In the genomic region with DNA sequence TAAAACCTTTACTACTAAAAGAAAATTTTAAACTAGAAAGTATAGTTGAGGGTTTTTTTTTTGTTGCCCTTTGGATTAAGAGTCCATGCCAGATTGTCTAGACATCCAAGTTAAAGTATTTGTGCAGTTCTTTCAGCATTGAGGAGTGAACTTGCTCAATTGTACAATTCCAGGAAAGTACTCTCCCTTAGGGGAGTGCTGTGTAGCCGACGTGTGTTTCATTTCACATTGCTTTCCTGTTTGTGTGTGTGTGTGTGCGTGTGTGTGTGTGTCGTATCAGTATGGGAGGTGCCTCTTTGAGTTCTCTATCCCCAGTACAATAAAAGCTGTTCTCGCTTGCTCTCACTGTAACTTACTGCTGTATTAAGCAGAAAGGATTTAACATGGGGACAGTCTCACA, we compare ENCODE assay signal across 26 mouse cellular contexts.
DNase-seq lines count a peak whose midpoint lies in the region; ATAC-seq and TF ChIP-seq lines count a peak whose summit lies in the region.
"Had no signal": no experiment of that assay in that cellular context is flagged by ENCODE, and none has a peak within 500 bp of the region (broad histone marks: within the 10 kb centered on the region; RNA-seq: fewer than 3 reads in every experiment).

No protein-coding gene starts in this region.

- H3K27ac ChIP-seq in forebrain, embryonic 10.5 days: 0 out of 2 replicates have a peak overlapping the region, but pooled peaks have one; percentile 18
- no peak overlapping the region for H3K27ac ChIP-seq in forebrain, embryonic 12.5 days
- H3K27ac ChIP-seq in hindbrain, postnatal 0 days: peak overlapping the region; percentile 8; the same call in 1 of the 2 replicates
- H3K27ac ChIP-seq in hindbrain, embryonic 14.5 days: no peak overlapping the region
- H3K27ac ChIP-seq: embryonic facial prominence, embryonic 12.5 days; limb, embryonic 13.5 days; liver, embryonic 12.5 days; stomach, embryonic 15.5 days had no signal

- 93% methylated on average over 5 of the region's 5 CpGs for WGBS in forebrain, embryonic 10.5 days
- 83% methylated on average over 5 of the region's 5 CpGs for WGBS in forebrain, embryonic 12.5 days
- WGBS in hindbrain, postnatal 0 days: 67% methylated on average over 5 of the region's 5 CpGs
- 64% methylated on average over 5 of the region's 5 CpGs for WGBS in hindbrain, embryonic 14.5 days

- peaks cover 60% of the 10 kb centered on the region for H3K36me3 ChIP-seq in forebrain, embryonic 10.5 days (replicated peaks)
- peaks cover 33% of the 10 kb centered on the region for H3K36me3 ChIP-seq in forebrain, embryonic 12.5 days (replicated peaks)
- H3K36me3 ChIP-seq in hindbrain, postnatal 0 days (ENCODE audit: insufficient read depth, low read length): no peaks in the 10 kb centered on the region; the same call in 1 of the 2 replicates
- peaks cover 49% of the 10 kb centered on the region for H3K36me3 ChIP-seq in hindbrain, embryonic 14.5 days (replicated peaks; ENCODE audit: control insufficient read depth, insufficient read depth)

- no peak overlapping the region for H3K4me2 ChIP-seq in forebrain, embryonic 12.5 days
- no peak overlapping the region for H3K4me2 ChIP-seq in hindbrain, postnatal 0 days (ENCODE audit: low read depth, low read length)
- H3K4me2 ChIP-seq in hindbrain, embryonic 14.5 days (replicated peaks): no peak overlapping the region
- H3K4me2 ChIP-seq: embryonic facial prominence, embryonic 12.5 days; heart, embryonic 15.5 days; limb, embryonic 13.5 days; liver, embryonic 12.5 days; midbrain, embryonic 11.5 days; stomach, embryonic 15.5 days had no signal

- no peaks in the 10 kb centered on the region for H3K9me3 ChIP-seq in forebrain, embryonic 10.5 days
- no peaks in the 10 kb centered on the region for H3K9me3 ChIP-seq in forebrain, embryonic 12.5 days
- no peaks in the 10 kb centered on the region for H3K9me3 ChIP-seq in hindbrain, postnatal 0 days (ENCODE audit: low read length)
- no peaks in the 10 kb centered on the region for H3K9me3 ChIP-seq in hindbrain, embryonic 14.5 days (ENCODE audit: control insufficient read depth, low read length)
- H3K9me3 ChIP-seq: embryonic facial prominence, embryonic 12.5 days; heart, embryonic 10.5 days; heart, embryonic 15.5 days; limb, embryonic 13.5 days; liver, embryonic 12.5 days; stomach, embryonic 15.5 days had no signal

- no peak for DNase-seq in forebrain, embryonic 10.5 days (ENCODE audit: extremely low spot score, low spot score)
- DNase-seq in hindbrain, postnatal 0 days (ENCODE audit: low spot score): no peak
- no peak for DNase-seq in hindbrain, embryonic 14.5 days (ENCODE audit: low spot score)
- peak; percentile 23 for DNase-seq in lung, postnatal 36 days
- no peak for DNase-seq in lung, postnatal 4 days
- no peak for DNase-seq in thymus, postnatal 14 days
- DNase-seq: adrenal gland, postnatal 10 days; cerebellum, adult 11-12 months; cerebellum, adult 9-11 months; embryo, embryonic 11 days; forebrain, postnatal 0 days; kidney, adult 11 months; kidney, postnatal 36 days; lung, adult 18-20 months; lung, postnatal 14 days; right cerebral cortex, postnatal 25 days had no signal

- H3K4me3 ChIP-seq in forebrain, embryonic 10.5 days: no peak overlapping the region
- no peak overlapping the region for H3K4me3 ChIP-seq in forebrain, embryonic 12.5 days (replicated peaks)
- no peak overlapping the region for H3K4me3 ChIP-seq in hindbrain, postnatal 0 days (ENCODE audit: low read length)
- H3K4me3 ChIP-seq in hindbrain, embryonic 14.5 days (replicated peaks; ENCODE audit: low read length): no peak overlapping the region
- H3K4me3 ChIP-seq: embryonic facial prominence, embryonic 12.5 days; heart, embryonic 10.5 days; heart, embryonic 15.5 days; limb, embryonic 13.5 days; liver, embryonic 12.5 days; stomach, embryonic 15.5 days had no signal

- no peak for ATAC-seq in forebrain, embryonic 12.5 days (ENCODE audit: low FRiP score)
- no peak for ATAC-seq in hindbrain, postnatal 0 days
- ATAC-seq in hindbrain, embryonic 14.5 days (ENCODE audit: low FRiP score): no peak
- ATAC-seq: forebrain, postnatal 0 days; liver, embryonic 12.5 days; midbrain, embryonic 16.5 days had no signal

- H3K9ac ChIP-seq in forebrain, embryonic 12.5 days: no peak overlapping the region
- no peak overlapping the region for H3K9ac ChIP-seq in hindbrain, postnatal 0 days (replicated peaks; ENCODE audit: low read length)
- H3K9ac ChIP-seq in hindbrain, embryonic 14.5 days: no peak overlapping the region
- H3K9ac ChIP-seq: embryonic facial prominence, embryonic 12.5 days; forebrain, postnatal 0 days; heart, embryonic 15.5 days; limb, embryonic 13.5 days; liver, embryonic 12.5 days; stomach, embryonic 15.5 days had no signal

- no peaks in the 10 kb centered on the region for H3K27me3 ChIP-seq in forebrain, embryonic 10.5 days (ENCODE audit: poor library complexity, severe bottlenecking)
- no peaks in the 10 kb centered on the region for H3K27me3 ChIP-seq in forebrain, embryonic 12.5 days
- H3K27me3 ChIP-seq in hindbrain, postnatal 0 days (ENCODE audit: insufficient read depth, low read length): no peaks in the 10 kb centered on the region
- no peaks in the 10 kb centered on the region for H3K27me3 ChIP-seq in hindbrain, embryonic 14.5 days (ENCODE audit: control insufficient read depth, insufficient read depth, low read length)
- H3K27me3 ChIP-seq: CH12.LX; embryonic facial prominence, embryonic 12.5 days; heart, embryonic 15.5 days; limb, embryonic 13.5 days; liver, embryonic 12.5 days; stomach, embryonic 15.5 days had no signal

- peaks cover 56% of the 10 kb centered on the region for H3K4me1 ChIP-seq in forebrain, embryonic 10.5 days
- peaks cover 22% of the 10 kb centered on the region for H3K4me1 ChIP-seq in forebrain, embryonic 12.5 days
- H3K4me1 ChIP-seq in hindbrain, postnatal 0 days (ENCODE audit: insufficient read depth, low read length): 0 out of 2 replicates have a peak, but pooled peaks cover 2% of the 10 kb centered on the region
- H3K4me1 ChIP-seq in hindbrain, embryonic 14.5 days (replicated peaks; ENCODE audit: control insufficient read depth, insufficient read depth, low read length): peaks cover 5% of the 10 kb centered on the region; the same call in 1 of the 2 replicates

- no peak for TF ChIP-seq CTCF in hindbrain, postnatal 0 days (IDR thresholded peaks at IDR 0.05; ENCODE audit: low read depth)

Comparison
In these comparisons a context has a peak if more than half of its experiments do, and no peak if none do; other contexts are left out.
1. H3K27ac ChIP-seq: peak in forebrain, embryonic 10.5 days (single experiment) and hindbrain, postnatal 0 days (single experiment); none in forebrain, embryonic 12.5 days (single experiment) and hindbrain, embryonic 14.5 days (single experiment).